Mouse (Mus musculus) lung, postnatal 25 days (tissue): ENCODE results near the gene Gm5916.

ENCODE experiments used
- DNase-seq: peaks from one replicate; pipeline ENCODE4 v3.0.0; 2022; ENCODE audit warnings: low spot score

Gm5916 gene

DNA sequence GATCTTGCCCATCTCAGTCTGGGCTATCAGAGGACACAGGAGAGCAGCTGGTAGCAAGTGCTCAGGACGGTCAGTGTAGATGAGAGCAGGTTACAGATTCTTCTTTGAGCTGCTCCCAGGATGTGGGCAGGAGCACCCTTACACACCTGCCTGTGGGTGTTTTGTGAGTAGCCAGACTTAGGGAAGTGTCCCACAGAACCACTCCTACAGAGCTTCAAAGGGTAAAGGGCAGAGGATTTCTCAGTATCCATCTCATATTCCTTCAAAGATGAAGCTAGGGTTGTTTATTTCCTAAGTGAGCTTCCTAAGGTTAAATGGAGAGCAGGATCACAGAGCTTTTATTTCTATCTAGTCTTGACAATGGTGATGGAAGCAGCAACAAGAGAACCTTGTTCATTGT, at the start of gene Gm5916:
Gene Gm5916, minus strand, starts transcription at position 101 of the 400 bp plus-strand sequence.
- no peak for DNase-seq
